Mouse (Mus musculus): ENCODE results near the gene Card11. TPM values are rescaled to one million over a fixed set of nuclear protein-coding genes. Genes with fewer than 3 reads are reported as not detected.

Card11 gene
- total RNA-seq, 2 experiments from 2014 or later, result 0.18 to 0.41 TPM

- intact Hi-C loops (cut with DNase I), result loop anchor here (5.0 kb wide), 1 partner anchor 39 kb away; no protein-coding TSS in a partner anchor
- no peak for DNase-seq (ENCODE audit: extremely low spot score in 1 of 2, low spot score in 2 of 2)
Observed at GRCm38 (mm10) chr5:140826796-140827195, 173.6 kb downstream of the Card11 start.

GRCm38 (mm10) chr5:140826118-140826517, 174.3 kb downstream of the Card11 start:
- intact Hi-C loops (cut with DNase I), result loop anchor here (5.0 kb wide), 1 partner anchor 39 kb away; no protein-coding TSS in a partner anchor
- no peak for DNase-seq (ENCODE audit: extremely low spot score in 1 of 2, low spot score in 2 of 2)

- DNase-seq (ENCODE audit: extremely low spot score in 1 of 2, low spot score in 2 of 2), result no peak
- intact Hi-C loops (cut with DNase I), result no loop called here
Observed at GRCm38 (mm10) chr5:140824126-140824525, 176.3 kb downstream of the Card11 start.

- intact Hi-C loops (cut with DNase I), result no loop called here
- DNase-seq (ENCODE audit: extremely low spot score in 1 of 2, low spot score in 2 of 2), result no peak
Observed at GRCm38 (mm10) chr5:140823386-140823785, 177.0 kb downstream of the Card11 start.

Small RNA genes within 50 kb of the gene (microRNA-seq; reads per million reads assigned to microRNA genes)
- gene Gm44385, result not detected

Other genes starting within 250 kb of the Card11 start
- 10 to 100 TPM; 65.3 TPM for gene Gna12, start 170.2 kb downstream of the Card11 start, total RNA-seq (2021)
- 10 to 100 TPM; 13.0 to 15.3 TPM for gene Sdk1, start 240.9 kb upstream of the Card11 start, total RNA-seq (2021)

All from left cerebral cortex, postnatal 10 days (tissue).